Mouse (Mus musculus) hindbrain, embryonic 10.5 days (tissue): ENCODE measurements around the gene Ggt5. TPM values are rescaled to one million over a fixed set of nuclear protein-coding genes. Genes with fewer than 3 reads are reported as not detected.
A peak's percentile ranks its signal among the peaks of the same experiment; 100 is the strongest.

Experiments used
- DNase-seq: peaks from one replicate; pipeline ENCODE4 v3.0.0-alpha.2; 2017; ENCODE audit warnings: low spot score
- H3K27ac ChIP-seq: fragments of 300-500 bp; sonication (generic); 2 replicates; pipeline ENCODE4 v1.5.1; 2016; ENCODE audit warnings: mild to moderate bottlenecking, moderate library complexity
- H3K27me3 ChIP-seq: fragments of 300-500 bp; sonication (generic); 2 replicates; pipeline ENCODE4 v1.6.1; 2016; ENCODE audit warnings: mild to moderate bottlenecking; ENCODE audit not compliant: poor library complexity, insufficient read depth, severe bottlenecking
- H3K36me3 ChIP-seq: fragments of 300-500 bp; sonication (generic); 2 replicates; pipeline ENCODE4 v1.6.1; 2016; ENCODE audit warnings: mild to moderate bottlenecking, moderate library complexity
- H3K4me1 ChIP-seq: fragments of 300-500 bp; sonication (generic); replicated peaks from 2 replicates; pipeline ENCODE4 v1.6.1; 2016; ENCODE audit warnings: mild to moderate bottlenecking
- H3K4me3 ChIP-seq: fragments of 300-500 bp; sonication (generic); 2 replicates; pipeline ENCODE4 v1.5.1; 2016; ENCODE audit warnings: mild to moderate bottlenecking, moderate library complexity
- H3K9me3 ChIP-seq: fragments of 300-500 bp; sonication (generic); 2 replicates; pipeline ENCODE4 v1.6.1; 2016; ENCODE audit warnings: mild to moderate bottlenecking, moderate library complexity
- WGBS: fragments of 180-500 bp; shearing (Covaris S2); methylation state at CpG from one replicate; pipeline ENCODE4 v1.1.7; 2016; 5-methylcytosine and 5-hydroxymethylcytosine counted together
- polyA plus RNA-seq: library from polyadenylated mRNA; unstranded; fragments of >200 nt; fragmentation: Nextera tagmentation; extraction: Ambion mirVana; gene quantifications from 2 replicates; pipeline ENCODE4 v1.2.1, GENCODE M21; 2016

Ggt5 gene
- polyA plus RNA-seq, result 0.30 and 0.82 TPM in 2 replicates

GRCm38 (mm10) chr10:75589129-75589528, at the start of gene Ggt5:
Ggt5 (plus strand) TSS chr10:75589340.
- DNase-seq, result peak; percentile 17
- Histone ChIP-seq H3K27me3 (peaks cover 14% of the 10 kb centered on the region), H3K4me3 (no peak within 1 kb of the TSS), H3K36me3 (no peaks in the 10 kb centered on the region), H3K4me1 (peaks cover 25% of the 10 kb centered on the region), H3K9me3 (no peaks in the 10 kb centered on the region), H3K27ac (no peak within 1 kb of the TSS)
- 44% methylated on average over 5 of the region's 5 CpGs for WGBS

- Histone ChIP-seq H3K27me3 (no peaks in the 10 kb centered on the region), H3K4me3 (no peak overlapping the region), H3K9me3 (peaks cover 15% of the 10 kb centered on the region), H3K36me3 (no peaks in the 10 kb centered on the region), H3K4me1 (peaks cover 8% of the 10 kb centered on the region; the same call in 1 of the 2 replicates), H3K27ac (no peak overlapping the region)
- WGBS, result 83% methylated on average over 7 of the region's 7 CpGs
- no peak for DNase-seq
Measured at GRCm38 (mm10) chr10:75547901-75548300, 41.2 kb upstream of the Ggt5 start.

- H3K27ac ChIP-seq, result no peak overlapping the region
- 83% methylated on average over 14 of the region's 14 CpGs for WGBS
- peaks cover 15% of the 10 kb centered on the region for H3K9me3 ChIP-seq
- no peak overlapping the region for H3K4me3 ChIP-seq
- no peak for DNase-seq
- 0 out of 2 replicates have a peak, but pooled peaks cover 1% of the 10 kb centered on the region for H3K36me3 ChIP-seq
- no peaks in the 10 kb centered on the region for H3K27me3 ChIP-seq
- peaks cover 11% of the 10 kb centered on the region; the same call in 1 of the 2 replicates for H3K4me1 ChIP-seq
Measured at GRCm38 (mm10) chr10:75548486-75548885, 40.7 kb upstream of the Ggt5 start.

GRCm38 (mm10) chr10:75549886-75550285, 39.3 kb upstream of the Ggt5 start:
- Histone ChIP-seq H3K9me3 (peaks cover 10% of the 10 kb centered on the region), H3K27ac (no peak overlapping the region), H3K4me1 (peaks cover 11% of the 10 kb centered on the region; the same call in 1 of the 2 replicates), H3K36me3 (0 out of 2 replicates have a peak, but pooled peaks cover 7% of the 10 kb centered on the region), H3K27me3 (no peaks in the 10 kb centered on the region), H3K4me3 (no peak overlapping the region)
- no peak for DNase-seq
- WGBS, result 82% methylated on average over 7 of the region's 7 CpGs

GRCm38 (mm10) chr10:75551175-75551574, 38.0 kb upstream of the Ggt5 start:
- Histone ChIP-seq H3K4me1 (peaks cover 17% of the 10 kb centered on the region), H3K4me3 (no peak overlapping the region), H3K27ac (no peak overlapping the region), H3K36me3 (0 out of 2 replicates have a peak, but pooled peaks cover 7% of the 10 kb centered on the region), H3K9me3 (no peaks in the 10 kb centered on the region), H3K27me3 (no peaks in the 10 kb centered on the region)
- 48% methylated on average over 12 of the region's 12 CpGs for WGBS
- no peak for DNase-seq

- 0 out of 2 replicates have a peak, but pooled peaks cover 7% of the 10 kb centered on the region for H3K36me3 ChIP-seq
- H3K9me3 ChIP-seq, result no peaks in the 10 kb centered on the region
- no peak overlapping the region for H3K27ac ChIP-seq
- H3K27me3 ChIP-seq, result peaks cover 3% of the 10 kb centered on the region; the same call in 1 of the 2 replicates
- H3K4me1 ChIP-seq, result peaks cover 25% of the 10 kb centered on the region
- DNase-seq, result no peak
- H3K4me3 ChIP-seq, result no peak overlapping the region
- 92% methylated on average over 2 of the region's 2 CpGs for WGBS
Measured at GRCm38 (mm10) chr10:75552106-75552505, 37.0 kb upstream of the Ggt5 start.

- DNase-seq, result no peak
- Histone ChIP-seq H3K27ac (no peak overlapping the region), H3K4me1 (peaks cover 32% of the 10 kb centered on the region), H3K36me3 (0 out of 2 replicates have a peak, but pooled peaks cover 7% of the 10 kb centered on the region), H3K4me3 (no peak overlapping the region), H3K27me3 (peaks cover 11% of the 10 kb centered on the region; the same call in 1 of the 2 replicates), H3K9me3 (no peaks in the 10 kb centered on the region)
- 70% methylated on average over 13 of the region's 13 CpGs for WGBS
Measured at GRCm38 (mm10) chr10:75552701-75553450, 36.3 kb upstream of the Ggt5 start.

- 90% methylated on average over 8 of the region's 8 CpGs for WGBS
- no peak overlapping the region for H3K27ac ChIP-seq
- no peak for DNase-seq
- H3K36me3 ChIP-seq, result 0 out of 2 replicates have a peak, but pooled peaks cover 7% of the 10 kb centered on the region
- H3K4me1 ChIP-seq, result peaks cover 43% of the 10 kb centered on the region
- H3K9me3 ChIP-seq, result no peaks in the 10 kb centered on the region
- no peak overlapping the region for H3K4me3 ChIP-seq
- H3K27me3 ChIP-seq, result peaks cover 23% of the 10 kb centered on the region
Measured at GRCm38 (mm10) chr10:75554090-75554489, 35.0 kb upstream of the Ggt5 start.

- DNase-seq, result no peak
- Histone ChIP-seq H3K4me1 (peaks cover 57% of the 10 kb centered on the region), H3K36me3 (0 out of 2 replicates have a peak, but pooled peaks cover 7% of the 10 kb centered on the region), H3K27ac (peak overlapping the region; percentile 59; the same call in 1 of the 2 replicates), H3K4me3 (no peak overlapping the region), H3K9me3 (no peaks in the 10 kb centered on the region), H3K27me3 (peaks cover 38% of the 10 kb centered on the region)
- WGBS, result 72% methylated on average over 6 of the region's 6 CpGs
Measured at GRCm38 (mm10) chr10:75555557-75555956, 33.6 kb upstream of the Ggt5 start.

GRCm38 (mm10) chr10:75556026-75556425, 33.1 kb upstream of the Ggt5 start:
- Histone ChIP-seq H3K27me3 (peaks cover 42% of the 10 kb centered on the region), H3K9me3 (no peaks in the 10 kb centered on the region), H3K36me3 (0 out of 2 replicates have a peak, but pooled peaks cover 7% of the 10 kb centered on the region), H3K4me3 (no peak overlapping the region), H3K27ac (peak overlapping the region; percentile 59; the same call in 1 of the 2 replicates), H3K4me1 (peaks cover 62% of the 10 kb centered on the region)
- 41% methylated on average over 9 of the region's 9 CpGs for WGBS
- no peak for DNase-seq

GRCm38 (mm10) chr10:75558515-75558914, 30.6 kb upstream of the Ggt5 start:
- Histone ChIP-seq H3K4me3 (peak overlapping the region; percentile 72; the same call in 1 of the 2 replicates), H3K4me1 (peaks cover 51% of the 10 kb centered on the region), H3K27me3 (peaks cover 67% of the 10 kb centered on the region), H3K27ac (0 out of 2 replicates have a peak overlapping the region, but pooled peaks have one; percentile 41), H3K9me3 (no peaks in the 10 kb centered on the region), H3K36me3 (0 out of 2 replicates have a peak, but pooled peaks cover 6% of the 10 kb centered on the region)
- 23% methylated on average over 3 of the region's 3 CpGs for WGBS
- DNase-seq, result no peak

- H3K27me3 ChIP-seq, result peaks cover 68% of the 10 kb centered on the region
- no peaks in the 10 kb centered on the region for H3K9me3 ChIP-seq
- H3K4me3 ChIP-seq, result peak overlapping the region; percentile 72
- no peaks in the 10 kb centered on the region for H3K36me3 ChIP-seq
- 3% methylated on average over 14 of the region's 14 CpGs for WGBS
- peaks cover 51% of the 10 kb centered on the region for H3K4me1 ChIP-seq
- H3K27ac ChIP-seq, result peak overlapping the region; percentile 88
- DNase-seq, result no peak
Measured at GRCm38 (mm10) chr10:75559041-75559675, 30.0 kb upstream of the Ggt5 start.
